Mouse (Mus musculus): Measurements from ENCODE around the gene Apoo.

- TF ChIP-seq SMC3 (IDR thresholded peaks at IDR 0.05; ENCODE audit: low read depth, low read length) = no peak
- TF ChIP-seq JUND (conservative IDR thresholded peaks at IDR 0.05; ENCODE audit: low read depth, low read length) = no peak
- no peak for TF ChIP-seq POLR2A (IDR thresholded peaks at IDR 0.05; ENCODE audit: low read depth, low read length)
- TF ChIP-seq ZNF384 (IDR thresholded peaks at IDR 0.05; ENCODE audit: low read depth, low read length) = no peak
- no peak for TF ChIP-seq ELF1 (IDR thresholded peaks at IDR 0.05; ENCODE audit: low read depth, low read length)
- no peak for TF ChIP-seq EP300 (IDR thresholded peaks at IDR 0.05; ENCODE audit: low read length)
- TF ChIP-seq MEF2A (IDR thresholded peaks at IDR 0.05; ENCODE audit: borderline replicate concordance, low read depth, low read length) = no peak
- TF ChIP-seq ZC3H11A (IDR thresholded peaks at IDR 0.05; ENCODE audit: low read depth, low read length) = no peak
- TF ChIP-seq POLR2AphosphoS2 (IDR thresholded peaks at IDR 0.05; ENCODE audit: low read depth, low read length) = no peak
- no peak for TF ChIP-seq MAZ (IDR thresholded peaks at IDR 0.05; ENCODE audit: low read depth, low read length)
- no peak for TF ChIP-seq CTCF (conservative IDR thresholded peaks at IDR 0.05 in 1 of 2, IDR thresholded peaks at IDR 0.05 in 1 of 2; ENCODE audit: low read depth in 2 of 2, low read length in 2 of 2)
- TF ChIP-seq CHD2 (IDR thresholded peaks at IDR 0.05; ENCODE audit: low read length) = no peak
- TF ChIP-seq NELFE (IDR thresholded peaks at IDR 0.05; ENCODE audit: low read depth, low read length) = no peak
Measured at GRCm38 (mm10) chrX:94459346-94459745, 92.4 kb downstream of the Apoo start.

All from CH12.LX (cell line).